7 mouse cellular contexts compared by ENCODE assay signal in the genomic region with DNA sequence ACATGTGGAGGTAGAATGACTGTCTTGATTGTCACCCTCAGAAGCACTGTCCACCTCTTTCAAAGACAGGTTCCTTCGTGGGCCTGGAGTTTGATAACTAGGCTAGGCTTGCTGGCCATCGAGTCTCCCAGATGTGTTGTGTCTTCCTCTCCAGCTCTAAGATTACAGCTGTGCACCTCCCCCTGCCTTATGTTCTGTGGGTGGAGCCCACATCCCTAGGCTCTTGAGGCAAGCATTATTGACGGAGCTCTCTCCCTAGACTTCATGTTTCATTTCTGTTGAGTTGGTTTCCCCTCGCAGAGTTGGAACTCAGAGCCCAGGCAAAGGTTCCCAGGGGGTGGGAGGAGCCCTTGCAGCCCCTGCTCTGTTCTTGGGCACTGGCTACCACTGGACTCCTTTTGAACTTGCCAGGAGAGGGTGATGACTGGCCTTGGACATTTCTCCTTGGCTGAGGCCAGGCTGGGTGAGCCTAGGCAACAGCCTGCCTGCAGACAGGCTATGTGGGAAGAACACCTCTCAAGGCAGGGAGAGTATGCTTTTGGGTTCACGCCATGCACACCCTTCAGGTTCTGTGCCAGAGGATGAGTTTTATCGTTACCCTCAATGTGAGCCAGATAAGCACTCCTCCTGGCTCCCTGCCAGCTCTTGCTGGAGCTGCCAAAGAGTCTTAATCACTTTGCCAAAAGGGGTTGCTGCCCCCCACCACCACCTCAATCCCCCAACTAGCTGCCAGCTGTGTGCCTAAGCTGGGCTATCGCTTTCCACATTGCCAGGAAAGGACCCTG. TPM values are rescaled to one million over a fixed set of nuclear protein-coding genes. Genes with fewer than 3 reads are reported as not detected.
DNase-seq lines count a peak whose midpoint lies in the region; ATAC-seq and TF ChIP-seq lines count a peak whose summit lies in the region.

No protein-coding gene starts in this region.

- TF ChIP-seq POLR2A in lung, adult 2 months (IDR thresholded peaks at IDR 0.05; ENCODE audit: borderline replicate concordance, extremely low read depth, low read depth, low read length) = no peak

- no peak for TF ChIP-seq CTCF in lung, adult 2 months (IDR thresholded peaks at IDR 0.05; ENCODE audit: insufficient read depth, low read length)

- 31% methylated on average over 7 of the region's 7 CpGs for WGBS in lung, embryonic 15.5 days
- WGBS in lung, adult 2 months = 46% methylated on average over 7 of the region's 7 CpGs

- H3K27me3 ChIP-seq in lung, embryonic 15.5 days = no peaks in the 10 kb centered on the region

- H3K4me1 ChIP-seq in lung, embryonic 15.5 days = peaks cover 10% of the 10 kb centered on the region
- peaks cover 2% of the 10 kb centered on the region for H3K4me1 ChIP-seq in lung, adult 2 months (ENCODE audit: control insufficient read depth, insufficient read depth, low read length)

- H3K9ac ChIP-seq in lung, embryonic 15.5 days = no peak overlapping the region

- no peaks in the 10 kb centered on the region for H3K36me3 ChIP-seq in lung, embryonic 15.5 days

- H3K9me3 ChIP-seq in lung, embryonic 15.5 days = no peaks in the 10 kb centered on the region

- H3K4me3 ChIP-seq in lung, embryonic 15.5 days = no peak overlapping the region
- no peak overlapping the region for H3K4me3 ChIP-seq in lung, adult 2 months (replicated peaks; ENCODE audit: extremely low read depth, low read depth, low read length)

- DNase-seq in lung, adult 2 months = no peak
- DNase-seq in c-Kit-positive CD71-positive TER-119-negative erythroid progenitor cells, embryonic 14.5 days (ENCODE audit: low read depth) = peak; percentile 91
- peak; percentile 97 for DNase-seq in liver
- DNase-seq in ovary, postnatal 14 days (ENCODE audit: low spot score) = peak; percentile 60
- no peak for DNase-seq in thymus, postnatal 4 days

- peak overlapping the region; percentile 58 for H3K27ac ChIP-seq in lung, embryonic 15.5 days

- H3K4me2 ChIP-seq in lung, embryonic 15.5 days = no peak overlapping the region

- ATAC-seq in lung, embryonic 15.5 days (ENCODE audit: borderline replicate concordance, extremely low read depth, low FRiP score, low TSS enrichment) = peak; percentile 76
- peak; percentile 79 for ATAC-seq in erythroid progenitor cell, adult 5-6 weeks (replicated peaks; ENCODE audit: low FRiP score, poor library complexity, severe bottlenecking)

RNA-seq across cellular contexts. Expression of a gene that starts 30.1 kb away (rescaled TPM):
- polyA plus RNA-seq in lung, embryonic 15.5 days (2015; fragmentation: Nextera tagmentation; extraction: Ambion mirVana) = 0.42 and 0.46 TPM in 2 replicates
- polyA plus RNA-seq in lung, adult 2 months (2012; rRNA removed) = 0.25 and 0.38 TPM in 2 replicates
- total RNA-seq in erythroid progenitor cell, adult 5-6 weeks (2015; ENCODE audit: low replicate concordance) = not detected in 2 replicates
- total RNA-seq in erythroid progenitor cell, adult 5-6 weeks (2017; ENCODE audit: low replicate concordance) = 0.64 and 1.2 TPM in 2 replicates

Comparison
In these comparisons a context has a peak if more than half of its experiments do, and no peak if none do; other contexts are left out.
1. DNase-seq: peak in c-Kit-positive CD71-positive TER-119-negative erythroid progenitor cells, embryonic 14.5 days (single experiment), liver (single experiment) and ovary, postnatal 14 days (single experiment); none in lung, adult 2 months (single experiment) and thymus, postnatal 4 days (single experiment).